Mouse (Mus musculus) lung, adult 2 months (tissue): ENCODE data around the gene Gm11541.

ENCODE experiments used
- CTCF ChIP-seq: fragments of 200-500 bp; IDR thresholded peaks from 2 replicates; pipeline ENCODE4 v1.5.1; 2011; ENCODE audit warnings: mild to moderate bottlenecking, low read length, control low read depth; ENCODE audit not compliant: insufficient read depth
- POLR2A ChIP-seq: fragments of 200-500 bp; IDR thresholded peaks from 2 replicates; pipeline ENCODE4 v1.6.1; 2011; ENCODE audit warnings: low read depth, mild to moderate bottlenecking, control low read depth, low read length, borderline replicate concordance; ENCODE audit errors: extremely low read depth

- no peak for TF ChIP-seq POLR2A
- no peak for TF ChIP-seq CTCF
Measured at GRCm38 (mm10) chr11:94704020-94704419, 279 bp downstream of the Gm11541 start.
